Mouse (Mus musculus): ENCODE results near the gene 4931417E11Rik. TPM values are rescaled to one million over a fixed set of nuclear protein-coding genes. Genes with fewer than 3 reads are reported as not detected.

Gene 4931417E11Rik
- polyA plus RNA-seq (2012; rRNA removed), result not detected in 2 replicates

DNA sequence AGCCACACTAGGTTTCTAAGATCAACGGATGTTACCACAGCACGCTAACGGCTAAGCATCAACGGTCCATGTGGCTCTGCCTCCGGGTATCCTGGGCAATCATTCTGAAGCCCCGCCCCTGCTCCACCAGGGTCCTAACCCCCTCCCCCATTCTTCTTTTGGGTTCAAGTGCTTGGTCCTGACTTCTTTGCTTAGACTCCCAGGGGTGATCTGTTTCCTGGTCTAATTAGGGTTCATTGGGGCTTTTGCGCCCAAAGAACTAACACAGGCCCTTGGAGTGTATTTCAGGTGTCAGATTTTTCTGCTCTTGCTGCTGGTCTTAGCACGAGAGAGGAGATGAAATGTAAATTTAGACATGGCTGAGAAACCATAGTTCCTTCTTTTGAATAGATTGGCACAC lies at the start of gene 4931417E11Rik:
Gene 4931417E11Rik (minus strand): TSS at position 101 of the 400 bp plus-strand sequence.
- H3K4me1 ChIP-seq (ENCODE audit: control insufficient read depth, insufficient read depth, low read length), result no peaks in the 10 kb centered on the region

DNA sequence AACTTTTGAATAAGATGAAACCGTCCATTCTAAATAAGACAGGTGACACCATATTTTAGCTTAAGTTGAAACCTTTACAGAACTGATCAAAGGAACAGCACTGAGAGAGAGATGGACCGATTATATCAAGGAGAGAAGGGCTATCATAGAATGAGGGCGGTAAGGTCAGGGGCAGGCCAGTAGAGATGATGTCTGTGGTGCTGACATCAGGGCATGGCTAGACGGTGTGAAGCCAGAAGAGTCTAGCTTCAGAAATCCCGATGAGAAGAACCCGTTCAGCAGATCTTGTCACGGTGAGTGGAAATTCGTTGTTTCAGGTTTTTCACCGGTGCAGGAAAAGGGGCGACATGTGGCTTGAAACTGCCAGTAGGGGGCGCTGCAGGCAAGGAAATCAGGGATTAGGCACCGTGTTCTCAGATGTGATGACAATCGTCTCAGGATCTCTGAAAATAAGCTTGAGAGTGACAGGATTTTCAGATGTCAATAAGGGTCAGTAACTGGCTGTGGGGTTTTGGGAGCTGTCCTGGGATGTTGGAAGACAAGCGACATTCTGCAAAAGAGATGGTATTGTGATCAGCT lies 48.4 kb upstream of the 4931417E11Rik start:
- Histone ChIP-seq H3K4me3 (replicated peaks; ENCODE audit: extremely low read depth, low read depth, low read length) (no peak overlapping the region), H3K4me1 (ENCODE audit: control insufficient read depth, insufficient read depth, low read length) (no peaks in the 10 kb centered on the region)
- 26% methylated on average over 14 of the region's 14 CpGs for WGBS
- peak; percentile 12 for DNase-seq
- TF ChIP-seq CTCF (IDR thresholded peaks at IDR 0.05; ENCODE audit: insufficient read depth, low read length) (peak; percentile 33; the same call in 1 of the 2 replicates), POLR2A (IDR thresholded peaks at IDR 0.05; ENCODE audit: borderline replicate concordance, extremely low read depth, low read depth, low read length) (no peak)

More for the DNA sequence above, at the start of gene 4931417E11Rik:
- TF ChIP-seq CTCF (IDR thresholded peaks at IDR 0.05; ENCODE audit: insufficient read depth, low read length) (no peak), POLR2A (IDR thresholded peaks at IDR 0.05; ENCODE audit: borderline replicate concordance, extremely low read depth, low read depth, low read length) (no peak)
- WGBS, result 85% methylated on average over 8 of the region's 8 CpGs
- no peak for DNase-seq
- no peak within 1 kb of the TSS for H3K4me3 ChIP-seq (replicated peaks; ENCODE audit: extremely low read depth, low read depth, low read length)

DNA sequence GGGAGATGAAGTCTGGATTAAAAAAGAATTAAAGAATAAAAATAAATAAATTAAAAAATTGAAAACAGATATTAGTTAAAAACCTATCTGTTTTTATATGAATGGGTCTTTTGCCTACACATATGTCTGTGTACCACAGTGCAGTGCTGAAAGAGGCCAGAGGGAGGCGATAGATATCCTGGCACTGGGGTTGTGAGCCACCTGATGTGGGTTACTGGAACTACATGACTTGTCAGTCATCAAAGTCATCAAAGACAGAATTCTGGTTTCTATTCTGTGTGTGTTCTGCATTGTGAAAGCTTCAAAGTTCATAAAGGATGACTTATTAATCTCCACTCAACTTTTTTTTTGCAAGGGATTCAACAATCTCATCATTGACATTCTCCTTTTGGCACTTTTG lies 43.4 kb upstream of the 4931417E11Rik start:
- WGBS, result 29% methylated on average over 1 of the region's 1 CpGs
- TF ChIP-seq CTCF (IDR thresholded peaks at IDR 0.05; ENCODE audit: insufficient read depth, low read length), result no peak
- TF ChIP-seq POLR2A (IDR thresholded peaks at IDR 0.05; ENCODE audit: borderline replicate concordance, extremely low read depth, low read depth, low read length), result no peak
- DNase-seq, result no peak

DNA sequence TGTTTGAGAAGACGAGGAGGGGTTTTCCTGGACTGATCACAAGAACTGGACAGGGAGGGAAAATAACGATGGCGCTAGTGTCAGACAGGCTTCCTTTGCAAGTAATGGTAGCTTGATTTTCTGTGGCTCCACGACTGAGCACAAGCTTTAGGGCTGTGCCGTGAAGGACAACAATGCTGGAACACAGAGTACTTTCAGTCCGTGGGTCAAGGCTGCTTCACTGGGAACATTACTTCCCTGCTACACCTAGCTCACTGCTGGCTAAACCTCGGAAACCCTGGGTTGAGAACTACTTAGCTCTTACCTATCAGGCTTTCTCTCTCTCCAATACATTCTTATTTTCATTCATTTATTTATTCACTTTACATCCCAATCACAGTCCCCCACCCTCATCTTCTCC lies 30.2 kb upstream of the 4931417E11Rik start:
- H3K4me3 ChIP-seq (replicated peaks; ENCODE audit: extremely low read depth, low read depth, low read length), result no peak overlapping the region
- DNase-seq, result no peak
- TF ChIP-seq POLR2A (IDR thresholded peaks at IDR 0.05; ENCODE audit: borderline replicate concordance, extremely low read depth, low read depth, low read length) (no peak), CTCF (IDR thresholded peaks at IDR 0.05; ENCODE audit: insufficient read depth, low read length) (no peak)
- WGBS, result 81% methylated on average over 7 of the region's 7 CpGs
- no peaks in the 10 kb centered on the region for H3K4me1 ChIP-seq (ENCODE audit: control insufficient read depth, insufficient read depth, low read length)

More for the DNA sequence above, 43.4 kb upstream of the 4931417E11Rik start:
- no peak overlapping the region for H3K4me3 ChIP-seq (replicated peaks; ENCODE audit: extremely low read depth, low read depth, low read length)
- no peaks in the 10 kb centered on the region for H3K4me1 ChIP-seq (ENCODE audit: control insufficient read depth, insufficient read depth, low read length)

DNA sequence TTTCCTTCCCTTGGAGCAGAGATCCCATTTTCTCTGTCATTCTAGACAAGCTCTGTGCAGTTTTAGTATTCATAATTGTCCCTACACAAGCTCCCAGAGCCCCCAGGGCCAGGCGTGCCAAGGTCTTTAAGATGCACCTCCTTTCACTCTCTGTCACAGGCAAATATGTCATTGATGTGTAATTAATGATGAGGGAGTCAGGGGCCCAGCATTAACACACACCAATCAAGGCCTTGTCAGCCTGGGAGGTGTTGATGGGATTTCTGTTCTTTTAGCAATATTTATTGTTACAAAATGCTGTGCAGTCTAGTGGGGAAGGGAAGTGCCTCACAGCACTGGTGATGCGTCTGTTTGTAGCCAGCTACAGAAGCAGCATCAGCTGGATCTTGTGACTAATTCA lies 27.9 kb upstream of the 4931417E11Rik start:
- TF ChIP-seq CTCF (IDR thresholded peaks at IDR 0.05; ENCODE audit: insufficient read depth, low read length) (no peak), POLR2A (IDR thresholded peaks at IDR 0.05; ENCODE audit: borderline replicate concordance, extremely low read depth, low read depth, low read length) (no peak)
- Histone ChIP-seq H3K4me3 (replicated peaks; ENCODE audit: extremely low read depth, low read depth, low read length) (no peak overlapping the region), H3K4me1 (ENCODE audit: control insufficient read depth, insufficient read depth, low read length) (no peaks in the 10 kb centered on the region)
- WGBS, result 45% methylated on average over 2 of the region's 2 CpGs
- DNase-seq, result no peak

DNA sequence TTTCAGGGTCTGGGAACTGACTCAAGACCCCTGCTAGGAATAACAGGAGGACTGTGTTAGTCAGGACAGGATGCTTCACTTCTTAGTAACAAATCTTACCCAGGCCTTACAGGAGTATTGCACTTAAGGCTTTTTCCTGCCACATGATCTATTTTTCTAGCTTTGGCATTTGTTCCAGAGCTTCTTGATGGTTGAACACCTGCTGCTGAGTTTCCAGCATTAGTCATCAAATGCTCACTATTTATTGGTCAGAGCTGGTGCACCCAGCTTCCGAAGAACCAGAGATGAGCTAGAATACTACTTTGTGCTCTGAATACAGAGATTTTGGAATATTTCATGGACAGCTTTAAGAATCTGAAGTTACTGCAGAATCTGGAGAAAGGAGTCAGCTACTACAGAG lies 21.1 kb upstream of the 4931417E11Rik start:
- no peak for TF ChIP-seq CTCF (IDR thresholded peaks at IDR 0.05; ENCODE audit: insufficient read depth, low read length)
- TF ChIP-seq POLR2A (IDR thresholded peaks at IDR 0.05; ENCODE audit: borderline replicate concordance, extremely low read depth, low read depth, low read length), result no peak
- Histone ChIP-seq H3K4me1 (ENCODE audit: control insufficient read depth, insufficient read depth, low read length) (no peaks in the 10 kb centered on the region), H3K4me3 (replicated peaks; ENCODE audit: extremely low read depth, low read depth, low read length) (no peak overlapping the region)
- DNase-seq, result no peak
- 89% methylated on average over 1 of the region's 1 CpGs for WGBS

DNA sequence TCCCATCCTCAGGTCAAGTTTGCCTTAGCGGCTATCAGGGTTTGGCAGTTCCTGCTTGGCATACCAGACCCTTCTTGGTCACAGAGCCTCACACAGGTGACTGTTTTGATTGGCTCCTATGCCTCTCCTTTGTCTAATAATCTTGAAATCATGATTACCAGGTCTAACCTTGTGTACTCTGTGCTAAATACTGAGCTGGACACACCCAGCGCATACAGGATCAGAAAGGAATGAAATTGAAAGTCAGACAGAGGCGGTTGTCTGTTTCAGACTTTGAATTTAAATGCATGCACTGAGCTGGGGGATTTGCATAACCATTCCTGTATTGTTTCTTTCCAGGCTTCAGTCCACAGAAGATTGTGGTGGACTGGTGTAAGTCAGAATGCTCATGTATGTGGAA lies 16.1 kb upstream of the 4931417E11Rik start:
- no peak overlapping the region for H3K4me3 ChIP-seq (replicated peaks; ENCODE audit: extremely low read depth, low read depth, low read length)
- TF ChIP-seq POLR2A (IDR thresholded peaks at IDR 0.05; ENCODE audit: borderline replicate concordance, extremely low read depth, low read depth, low read length) (no peak), CTCF (IDR thresholded peaks at IDR 0.05; ENCODE audit: insufficient read depth, low read length) (no peak)
- no peak for DNase-seq
- no peaks in the 10 kb centered on the region for H3K4me1 ChIP-seq (ENCODE audit: control insufficient read depth, insufficient read depth, low read length)
- 88% methylated on average over 3 of the region's 3 CpGs for WGBS

DNA sequence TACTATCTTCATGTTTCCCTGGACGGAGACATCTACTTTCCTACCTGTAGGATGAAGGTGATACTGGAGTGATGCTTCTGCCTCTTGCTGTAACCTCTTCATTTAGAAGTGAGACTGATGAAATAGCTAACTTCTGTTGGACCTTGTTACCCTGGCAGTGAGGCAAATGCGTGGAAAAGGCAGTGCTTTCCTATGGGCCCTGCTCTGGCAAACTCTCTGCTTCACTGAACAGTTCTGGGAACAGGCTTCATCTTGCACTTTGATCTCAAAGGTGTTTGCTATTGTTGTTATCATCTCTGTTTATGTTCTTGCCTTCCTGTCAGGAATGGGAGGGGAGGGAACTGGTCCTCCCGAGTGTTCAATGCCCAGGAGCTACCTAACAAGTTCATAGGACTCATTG lies 3.4 kb downstream of the 4931417E11Rik start:
- H3K4me3 ChIP-seq (replicated peaks; ENCODE audit: extremely low read depth, low read depth, low read length), result no peak overlapping the region
- no peak for DNase-seq
- TF ChIP-seq CTCF (IDR thresholded peaks at IDR 0.05; ENCODE audit: insufficient read depth, low read length), result no peak
- no peak for TF ChIP-seq POLR2A (IDR thresholded peaks at IDR 0.05; ENCODE audit: borderline replicate concordance, extremely low read depth, low read depth, low read length)
- H3K4me1 ChIP-seq (ENCODE audit: control insufficient read depth, insufficient read depth, low read length), result no peaks in the 10 kb centered on the region
- WGBS, result 46% methylated on average over 3 of the region's 3 CpGs

DNA sequence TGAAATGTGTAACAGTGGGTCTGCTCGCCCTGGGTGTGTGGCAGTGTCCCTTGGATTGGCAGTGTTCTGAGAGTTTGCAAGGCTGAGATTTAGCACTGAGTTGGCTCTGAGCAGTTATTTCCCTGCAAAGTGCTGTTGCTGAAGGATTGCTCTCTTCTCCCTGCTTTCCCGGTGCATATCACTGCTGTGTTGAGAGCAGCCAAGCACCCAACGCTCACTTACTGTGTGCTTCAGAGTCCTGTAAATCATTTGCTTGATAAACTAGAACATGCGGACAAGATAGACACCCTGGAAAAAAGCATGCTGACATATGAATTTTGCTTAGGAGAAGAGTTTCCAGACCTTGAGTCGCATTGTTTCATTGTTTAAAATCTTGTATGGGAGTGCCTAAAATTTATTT lies 6.9 kb downstream of the 4931417E11Rik start:
- WGBS, result 61% methylated on average over 5 of the region's 5 CpGs
- TF ChIP-seq CTCF (IDR thresholded peaks at IDR 0.05; ENCODE audit: insufficient read depth, low read length) (no peak), POLR2A (IDR thresholded peaks at IDR 0.05; ENCODE audit: borderline replicate concordance, extremely low read depth, low read depth, low read length) (no peak)
- no peaks in the 10 kb centered on the region for H3K4me1 ChIP-seq (ENCODE audit: control insufficient read depth, insufficient read depth, low read length)
- no peak overlapping the region for H3K4me3 ChIP-seq (replicated peaks; ENCODE audit: extremely low read depth, low read depth, low read length)
- no peak for DNase-seq

DNA sequence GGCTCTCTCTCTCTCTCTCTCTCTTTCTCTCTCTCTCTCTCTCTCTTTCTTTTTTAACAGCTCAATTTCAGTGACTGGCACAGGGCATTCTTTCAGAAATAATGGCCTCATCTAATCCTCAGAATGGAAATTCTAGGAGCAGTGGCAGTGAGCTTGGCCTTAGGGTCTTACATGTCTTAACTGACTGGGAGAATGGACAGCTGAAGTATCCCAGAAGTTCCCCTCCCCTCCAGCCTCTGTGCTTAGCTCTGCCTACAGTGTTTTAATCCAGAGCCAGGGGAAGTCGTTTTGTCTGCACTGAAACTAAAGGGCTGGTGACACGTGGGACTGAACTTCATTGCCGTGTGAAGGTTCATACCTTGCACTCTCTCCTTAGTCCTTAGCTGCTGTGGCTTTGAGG lies 35.6 kb downstream of the 4931417E11Rik start:
- H3K4me1 ChIP-seq (ENCODE audit: control insufficient read depth, insufficient read depth, low read length), result no peaks in the 10 kb centered on the region
- WGBS, result 32% methylated on average over 3 of the region's 3 CpGs
- no peak overlapping the region for H3K4me3 ChIP-seq (replicated peaks; ENCODE audit: extremely low read depth, low read depth, low read length)
- TF ChIP-seq POLR2A (IDR thresholded peaks at IDR 0.05; ENCODE audit: borderline replicate concordance, extremely low read depth, low read depth, low read length) (no peak), CTCF (IDR thresholded peaks at IDR 0.05; ENCODE audit: insufficient read depth, low read length) (no peak)
- no peak for DNase-seq

All from lung, adult 2 months (tissue).